Mouse (Mus musculus): Measurements from ENCODE around the gene Greb1. TPM values are rescaled to one million over a fixed set of nuclear protein-coding genes. Genes with fewer than 3 reads are reported as not detected.

Gene Greb1
- total RNA-seq, 1 experiment, result 3.2 TPM

- DNase-seq (ENCODE audit: low read depth, low spot score), result no peak
- H3K4me1 ChIP-seq (ENCODE audit: control insufficient read depth in 2 of 2, insufficient read depth in 2 of 2, low read length in 2 of 2, poor library complexity in 1 of 2), result peaks cover 0 to 16% of the 10 kb centered on the region in 2 experiments; a peak in 2 of 4 replicates
- H3K27ac ChIP-seq (ENCODE audit: insufficient read depth, low read depth, low read length, poor library complexity, severe bottlenecking), result no peak overlapping the region
- TF ChIP-seq CHD2 (IDR thresholded peaks at IDR 0.05; ENCODE audit: low read depth, low read length), result no peak
- TF ChIP-seq HCFC1 (IDR thresholded peaks at IDR 0.05; ENCODE audit: borderline replicate concordance, insufficient read depth, low read length), result no peak
- TF ChIP-seq MAFK (IDR thresholded peaks at IDR 0.05; ENCODE audit: insufficient read depth, low read depth, low read length), result no peak
- no peak for TF ChIP-seq ZC3H11A (IDR thresholded peaks at IDR 0.05; ENCODE audit: borderline replicate concordance, low read depth, low read length)
- no peak for TF ChIP-seq ZNF384 (IDR thresholded peaks at IDR 0.05; ENCODE audit: low read depth, low read length)
- in situ Hi-C loops (cut with MboI; ENCODE audit: low sequenced_read_pairs in 2 of 2, unreplicated experiment in 2 of 2), result no loop called here
- no peaks in the 10 kb centered on the region for H3K36me3 ChIP-seq (ENCODE audit: control insufficient read depth, insufficient read depth, low read length, poor library complexity, severe bottlenecking)
- H3K4me3 ChIP-seq (ENCODE audit: insufficient read depth in 1 of 2, low read depth in 1 of 2, low read length in 2 of 2, poor library complexity in 1 of 2, severe bottlenecking in 1 of 2), result no peak overlapping the region
- no peak overlapping the region for H3K9ac ChIP-seq (ENCODE audit: insufficient read depth, low read depth, low read length, poor library complexity, severe bottlenecking)
- no peaks in the 10 kb centered on the region for H3K9me3 ChIP-seq (ENCODE audit: control insufficient read depth, insufficient read depth, low read depth, low read length)
These were observed 137.6 kb downstream of the Greb1 start for GRCm38 (mm10) chr12:16662955-16663585.

DNA sequence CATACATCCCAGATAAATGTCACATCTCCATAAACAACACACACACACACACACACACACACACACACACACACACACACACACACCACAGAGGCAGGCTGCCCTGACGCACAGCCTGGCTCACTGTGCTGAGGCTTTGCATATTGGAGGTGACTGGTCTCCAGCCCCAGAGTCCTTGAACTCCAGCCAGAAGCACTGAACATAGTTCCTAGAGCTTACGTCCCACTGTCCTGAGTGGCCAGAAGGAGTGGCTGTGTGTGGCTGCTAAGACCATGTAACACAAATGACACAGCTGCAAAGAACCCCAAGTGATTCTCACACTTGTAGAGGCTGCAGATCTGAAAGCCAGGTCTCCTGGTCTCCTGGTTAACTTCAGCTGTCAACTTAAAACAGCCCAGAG is 138.8 kb downstream of the Greb1 start:
- TF ChIP-seq HCFC1 (IDR thresholded peaks at IDR 0.05; ENCODE audit: borderline replicate concordance, insufficient read depth, low read length) (no peak), ZC3H11A (IDR thresholded peaks at IDR 0.05; ENCODE audit: borderline replicate concordance, low read depth, low read length) (no peak), ZNF384 (IDR thresholded peaks at IDR 0.05; ENCODE audit: low read depth, low read length) (no peak), CHD2 (IDR thresholded peaks at IDR 0.05; ENCODE audit: low read depth, low read length) (no peak), MAFK (IDR thresholded peaks at IDR 0.05; ENCODE audit: insufficient read depth, low read depth, low read length) (no peak)
- H3K36me3 ChIP-seq (ENCODE audit: control insufficient read depth, insufficient read depth, low read length, poor library complexity, severe bottlenecking), result no peaks in the 10 kb centered on the region
- no peak overlapping the region for H3K9ac ChIP-seq (ENCODE audit: insufficient read depth, low read depth, low read length, poor library complexity, severe bottlenecking)
- no peaks in the 10 kb centered on the region for H3K9me3 ChIP-seq (ENCODE audit: control insufficient read depth, insufficient read depth, low read depth, low read length)
- no peak overlapping the region for H3K27ac ChIP-seq (ENCODE audit: insufficient read depth, low read depth, low read length, poor library complexity, severe bottlenecking)
- DNase-seq (ENCODE audit: low read depth, low spot score), result no peak
- H3K4me1 ChIP-seq (ENCODE audit: control insufficient read depth in 2 of 2, insufficient read depth in 2 of 2, low read length in 2 of 2, poor library complexity in 1 of 2), result peaks cover 0 to 13% of the 10 kb centered on the region in 2 experiments; a peak in 1 of 4 replicates
- in situ Hi-C loops (cut with MboI; ENCODE audit: low sequenced_read_pairs in 2 of 2, unreplicated experiment in 2 of 2), result no loop called here
- no peak overlapping the region for H3K4me3 ChIP-seq (ENCODE audit: insufficient read depth in 1 of 2, low read depth in 1 of 2, low read length in 2 of 2, poor library complexity in 1 of 2, severe bottlenecking in 1 of 2)

DNA sequence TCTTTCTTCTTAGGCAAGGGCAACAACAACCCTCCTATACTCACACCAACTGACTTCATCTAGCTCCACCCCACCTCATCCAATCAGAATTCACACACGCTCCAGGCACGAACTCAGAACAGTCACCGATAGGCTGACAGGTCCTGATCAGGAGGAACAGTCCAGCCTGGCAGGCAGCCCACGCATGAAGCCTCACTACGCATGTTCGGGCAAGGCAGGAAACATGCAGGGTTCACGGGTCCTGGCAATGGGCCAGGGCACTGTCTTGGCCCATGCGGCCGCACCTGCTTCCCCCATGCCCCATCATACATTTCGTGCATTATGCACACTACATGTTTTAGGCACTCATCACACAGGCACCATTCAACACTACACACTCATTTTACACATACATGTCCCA is 139.2 kb downstream of the Greb1 start:
- peaks cover 0 to 13% of the 10 kb centered on the region in 2 experiments; a peak in 1 of 4 replicates for H3K4me1 ChIP-seq (ENCODE audit: control insufficient read depth in 2 of 2, insufficient read depth in 2 of 2, low read length in 2 of 2, poor library complexity in 1 of 2)
- TF ChIP-seq HCFC1 (IDR thresholded peaks at IDR 0.05; ENCODE audit: borderline replicate concordance, insufficient read depth, low read length), result no peak
- TF ChIP-seq ZNF384 (IDR thresholded peaks at IDR 0.05; ENCODE audit: low read depth, low read length), result no peak
- TF ChIP-seq CHD2 (IDR thresholded peaks at IDR 0.05; ENCODE audit: low read depth, low read length), result no peak
- no peak for TF ChIP-seq ZC3H11A (IDR thresholded peaks at IDR 0.05; ENCODE audit: borderline replicate concordance, low read depth, low read length)
- TF ChIP-seq MAFK (IDR thresholded peaks at IDR 0.05; ENCODE audit: insufficient read depth, low read depth, low read length), result no peak
- H3K27ac ChIP-seq (ENCODE audit: insufficient read depth, low read depth, low read length, poor library complexity, severe bottlenecking), result no peak overlapping the region
- no peak for DNase-seq (ENCODE audit: low read depth, low spot score)
- in situ Hi-C loops (cut with MboI; ENCODE audit: low sequenced_read_pairs in 2 of 2, unreplicated experiment in 2 of 2), result no loop called here
- H3K36me3 ChIP-seq (ENCODE audit: control insufficient read depth, insufficient read depth, low read length, poor library complexity, severe bottlenecking), result no peaks in the 10 kb centered on the region
- no peaks in the 10 kb centered on the region for H3K9me3 ChIP-seq (ENCODE audit: control insufficient read depth, insufficient read depth, low read depth, low read length)
- no peak overlapping the region for H3K4me3 ChIP-seq (ENCODE audit: insufficient read depth in 1 of 2, low read depth in 1 of 2, low read length in 2 of 2, poor library complexity in 1 of 2, severe bottlenecking in 1 of 2)
- H3K9ac ChIP-seq (ENCODE audit: insufficient read depth, low read depth, low read length, poor library complexity, severe bottlenecking), result no peak overlapping the region

- H3K36me3 ChIP-seq (ENCODE audit: control insufficient read depth, insufficient read depth, low read length, poor library complexity, severe bottlenecking), result no peaks in the 10 kb centered on the region
- no peak overlapping the region for H3K9ac ChIP-seq (ENCODE audit: insufficient read depth, low read depth, low read length, poor library complexity, severe bottlenecking)
- DNase-seq (ENCODE audit: low read depth, low spot score), result no peak
- in situ Hi-C loops (cut with MboI; ENCODE audit: low sequenced_read_pairs in 2 of 2, unreplicated experiment in 2 of 2), result no loop called here
- no peaks in the 10 kb centered on the region for H3K4me1 ChIP-seq (ENCODE audit: control insufficient read depth in 2 of 2, insufficient read depth in 2 of 2, low read length in 2 of 2, poor library complexity in 1 of 2)
- no peak for TF ChIP-seq HCFC1 (IDR thresholded peaks at IDR 0.05; ENCODE audit: borderline replicate concordance, insufficient read depth, low read length)
- no peak for TF ChIP-seq MAFK (IDR thresholded peaks at IDR 0.05; ENCODE audit: insufficient read depth, low read depth, low read length)
- TF ChIP-seq ZNF384 (IDR thresholded peaks at IDR 0.05; ENCODE audit: low read depth, low read length), result no peak
- TF ChIP-seq CHD2 (IDR thresholded peaks at IDR 0.05; ENCODE audit: low read depth, low read length), result no peak
- TF ChIP-seq ZC3H11A (IDR thresholded peaks at IDR 0.05; ENCODE audit: borderline replicate concordance, low read depth, low read length), result no peak
- no peak overlapping the region for H3K27ac ChIP-seq (ENCODE audit: insufficient read depth, low read depth, low read length, poor library complexity, severe bottlenecking)
- H3K9me3 ChIP-seq (ENCODE audit: control insufficient read depth, insufficient read depth, low read depth, low read length), result no peaks in the 10 kb centered on the region
- no peak overlapping the region for H3K4me3 ChIP-seq (ENCODE audit: insufficient read depth in 1 of 2, low read depth in 1 of 2, low read length in 2 of 2, poor library complexity in 1 of 2, severe bottlenecking in 1 of 2)
These were observed 143.5 kb downstream of the Greb1 start for GRCm38 (mm10) chr12:16656906-16657875.
